Mouse (Mus musculus) small intestine, adult 2 months (tissue): ENCODE results near the gene Lamtor5. TPM values are rescaled to one million over a fixed set of nuclear protein-coding genes. Genes with fewer than 3 reads are reported as not detected.
A peak's percentile ranks its signal among the peaks of the same experiment; 100 is the strongest.

Experiments used
- H3K27ac ChIP-seq: fragments of 200-500 bp; 2 replicates; pipeline ENCODE4 v1.5.1; 2012; ENCODE audit warnings: low read depth, low read length, control low read depth, inconsistent platforms; ENCODE audit not compliant: insufficient read depth
- H3K27me3 ChIP-seq: fragments of 200-500 bp; 2 replicates; pipeline ENCODE4 v1.6.1; 2012; ENCODE audit warnings: mild to moderate bottlenecking, moderate library complexity, low read length, inconsistent platforms; ENCODE audit not compliant: control insufficient read depth, insufficient read depth
- H3K36me3 ChIP-seq: fragments of 200-500 bp; 2 replicates; pipeline ENCODE4 v1.6.1; 2012; ENCODE audit warnings: mild to moderate bottlenecking, low read length, control low read depth, inconsistent platforms; ENCODE audit not compliant: control insufficient read depth, insufficient read depth
- H3K4me1 ChIP-seq: fragments of 200-500 bp; 2 replicates; pipeline ENCODE4 v1.6.1; 2012; ENCODE audit warnings: low read length, inconsistent platforms, mixed read lengths; ENCODE audit not compliant: control insufficient read depth, insufficient read depth, insufficient read length
- H3K4me3 ChIP-seq: fragments of 200-500 bp; 2 replicates; pipeline ENCODE4 v1.5.1; 2012; ENCODE audit warnings: low read depth, mild to moderate bottlenecking, control low read depth, inconsistent platforms, low read length, moderate library complexity
- CTCF ChIP-seq: fragments of 200-500 bp; IDR thresholded peaks from 2 replicates; pipeline ENCODE4 v1.5.1; 2012; ENCODE audit warnings: low read depth, mild to moderate bottlenecking, control low read depth, inconsistent platforms, low read length, moderate library complexity, mixed read lengths; ENCODE audit not compliant: insufficient replicate concordance, insufficient read length; ENCODE audit errors: extremely low read depth
- POLR2A ChIP-seq: fragments of 200-500 bp; IDR thresholded peaks from 2 replicates; pipeline ENCODE4 v1.6.1; 2012; ENCODE audit warnings: low read depth, mild to moderate bottlenecking, control low read depth, inconsistent platforms, low read length, moderate library complexity
- WGBS: fragments of 180-500 bp; shearing (Covaris S2); methylation state at CpG from one replicate; pipeline ENCODE4 v1.1.7; 2018; 5-methylcytosine and 5-hydroxymethylcytosine counted together
- polyA plus RNA-seq: library from polyadenylated mRNA; depleted of rRNA; stranded (reverse); fragments of >200 nt; gene quantifications from 2 replicates; pipeline ENCODE4 v1.2.3, GENCODE M21; 2012

Gene Lamtor5
- polyA plus RNA-seq, 1 experiment: 55.1 TPM

DNA sequence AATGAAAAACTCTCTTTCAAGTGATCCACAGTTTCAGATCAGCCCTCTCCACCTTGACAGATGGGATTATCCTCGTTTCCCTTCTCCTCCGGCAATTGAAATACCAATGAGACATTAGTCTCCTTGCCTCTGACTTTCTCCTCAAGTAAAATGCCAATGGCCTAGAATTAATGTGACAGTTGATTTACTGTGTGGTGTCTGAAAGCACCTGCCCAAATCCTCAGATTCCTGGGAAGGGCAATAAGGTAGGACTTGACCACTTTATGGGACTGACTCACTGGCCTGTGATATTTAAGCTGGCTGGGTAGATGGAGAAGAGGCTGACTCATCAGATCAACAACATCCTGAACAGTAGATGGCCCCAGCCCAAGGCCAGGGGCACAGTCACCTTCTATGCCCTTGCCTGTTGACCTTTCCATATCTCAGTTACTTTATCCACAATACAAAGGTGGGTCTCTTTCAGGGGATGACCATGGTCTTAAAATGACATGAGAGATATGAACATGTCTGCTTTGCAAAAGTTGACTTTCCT lies 11.8 kb upstream of the Lamtor5 start:
- no peak for TF ChIP-seq CTCF
- no peaks in the 10 kb centered on the region for H3K36me3 ChIP-seq
- no peak overlapping the region for H3K4me3 ChIP-seq
- 49% methylated on average over 2 of the region's 2 CpGs for WGBS
- no peaks in the 10 kb centered on the region for H3K4me1 ChIP-seq
- no peak overlapping the region for H3K27ac ChIP-seq
- H3K27me3 ChIP-seq: no peaks in the 10 kb centered on the region

GRCm38 (mm10) chr3:107272433-107272832 lies 6.2 kb upstream of the Lamtor5 start:
- H3K36me3 ChIP-seq: no peaks in the 10 kb centered on the region
- no peak overlapping the region for H3K4me3 ChIP-seq
- H3K27ac ChIP-seq: no peak overlapping the region
- no peaks in the 10 kb centered on the region for H3K27me3 ChIP-seq
- no peaks in the 10 kb centered on the region for H3K4me1 ChIP-seq
- 67% methylated on average over 3 of the region's 3 CpGs for WGBS
- TF ChIP-seq POLR2A: no peak
- no peak for TF ChIP-seq CTCF

- Histone ChIP-seq H3K27me3 (no peaks in the 10 kb centered on the region), H3K27ac (no peak overlapping the region), H3K4me3 (no peak overlapping the region), H3K36me3 (no peaks in the 10 kb centered on the region), H3K4me1 (no peaks in the 10 kb centered on the region; the same call in 1 of the 2 replicates)
- 9% methylated on average over 3 of the region's 3 CpGs for WGBS
- TF ChIP-seq POLR2A (no peak), CTCF (peak; percentile 89; the same call in 1 of the 2 replicates)
These were observed 4.8 kb upstream of the Lamtor5 start for GRCm38 (mm10) chr3:107273820-107274219.

DNA sequence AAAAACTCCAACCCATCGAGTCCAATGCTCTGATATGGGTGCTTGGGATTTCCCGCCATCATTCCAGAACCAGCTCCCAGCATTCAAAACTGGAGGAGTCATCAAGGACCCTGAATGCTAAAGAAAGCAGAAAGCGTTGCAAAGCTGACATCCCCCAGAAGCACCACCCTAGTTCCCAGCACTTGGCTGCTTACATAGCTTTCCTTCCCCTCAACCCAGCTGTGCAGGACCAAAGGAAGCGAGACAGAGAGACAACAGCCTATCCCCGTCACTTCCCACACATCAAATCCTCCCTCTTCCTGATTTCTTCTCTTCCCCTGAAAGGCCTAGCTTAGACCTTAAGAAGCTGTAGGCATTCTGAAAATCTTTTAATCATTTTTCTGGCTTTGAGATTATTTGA lies 3.3 kb upstream of the Lamtor5 start:
- no peak overlapping the region for H3K27ac ChIP-seq
- no peaks in the 10 kb centered on the region for H3K27me3 ChIP-seq
- TF ChIP-seq CTCF (no peak), POLR2A (no peak)
- H3K36me3 ChIP-seq: no peaks in the 10 kb centered on the region
- no peak overlapping the region for H3K4me3 ChIP-seq
- peaks cover 3% of the 10 kb centered on the region; the same call in 1 of the 2 replicates for H3K4me1 ChIP-seq
- 67% methylated on average over 5 of the region's 5 CpGs for WGBS

GRCm38 (mm10) chr3:107275996-107276395 lies 2.7 kb upstream of the Lamtor5 start:
- no peak overlapping the region for H3K4me3 ChIP-seq
- WGBS: 65% methylated on average over 4 of the region's 4 CpGs
- no peaks in the 10 kb centered on the region for H3K36me3 ChIP-seq
- TF ChIP-seq CTCF (no peak), POLR2A (no peak)
- no peaks in the 10 kb centered on the region for H3K27me3 ChIP-seq
- H3K27ac ChIP-seq: no peak overlapping the region
- peaks cover 3% of the 10 kb centered on the region; the same call in 1 of the 2 replicates for H3K4me1 ChIP-seq

- Histone ChIP-seq H3K27me3 (no peaks in the 10 kb centered on the region), H3K36me3 (no peaks in the 10 kb centered on the region; the same call in 1 of the 2 replicates), H3K27ac (no peak overlapping the region), H3K4me3 (no peak overlapping the region), H3K4me1 (peaks cover 3% of the 10 kb centered on the region; the same call in 1 of the 2 replicates)
- 79% methylated on average over 3 of the region's 3 CpGs for WGBS
- no peak for TF ChIP-seq CTCF
- TF ChIP-seq POLR2A: no peak
These were observed 2.0 kb upstream of the Lamtor5 start for GRCm38 (mm10) chr3:107276626-107277025.

- H3K4me3 ChIP-seq: no peak overlapping the region
- no peaks in the 10 kb centered on the region for H3K27me3 ChIP-seq
- no peak overlapping the region for H3K27ac ChIP-seq
- no peaks in the 10 kb centered on the region; the same call in 1 of the 2 replicates for H3K4me1 ChIP-seq
- no peak for TF ChIP-seq POLR2A
- TF ChIP-seq CTCF: no peak
- H3K36me3 ChIP-seq: peaks cover 19% of the 10 kb centered on the region
- 79% methylated on average over 2 of the region's 2 CpGs for WGBS
These were observed 7.5 kb downstream of the Lamtor5 start for GRCm38 (mm10) chr3:107286123-107286522.

DNA sequence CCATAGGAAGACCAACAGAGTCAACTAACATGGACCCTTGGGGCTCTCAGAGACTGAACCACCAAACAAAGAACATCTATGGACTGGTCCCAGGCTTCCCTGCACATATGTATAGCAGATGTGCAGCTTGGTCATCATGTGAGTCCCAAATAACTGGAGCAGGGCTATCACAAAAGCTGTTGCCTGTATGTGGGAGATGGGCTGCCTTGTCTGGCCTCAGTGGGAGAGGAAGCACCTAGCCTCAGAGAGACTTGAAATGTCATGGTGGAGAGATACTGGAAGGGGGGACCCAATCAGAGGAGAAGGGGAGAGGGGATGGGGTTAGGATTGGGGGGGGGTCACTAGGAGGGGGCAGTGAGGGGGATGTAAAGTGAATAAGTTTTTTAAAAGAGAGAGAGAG lies 8.7 kb downstream of the Lamtor5 start:
- Histone ChIP-seq H3K27ac (no peak overlapping the region), H3K36me3 (peaks cover 14% of the 10 kb centered on the region), H3K27me3 (no peaks in the 10 kb centered on the region), H3K4me1 (no peaks in the 10 kb centered on the region; the same call in 1 of the 2 replicates), H3K4me3 (no peak overlapping the region)
- TF ChIP-seq POLR2A: no peak
- no peak for TF ChIP-seq CTCF
